Mouse (Mus musculus) stomach, embryonic 16.5 days (tissue): ENCODE results near the gene Slc39a13. TPM values are rescaled to one million over a fixed set of nuclear protein-coding genes. Genes with fewer than 3 reads are reported as not detected.
A peak's percentile ranks its signal among the peaks of the same experiment; 100 is the strongest.
"Not testable (repeated sequence)": the region's sequence is repeated elsewhere in the genome, so short reads cannot be mapped to it uniquely, and the experiment has no call there.

ENCODE experiments used
- ATAC-seq: fragments of 200-750 bp; cut with Nextera tagmentation; 2 replicates; pipeline ENCODE4 v1.8.0; 2017; ENCODE audit warnings: moderate number of reproducible peaks, moderate TSS enrichment; ENCODE audit not compliant: insufficient read depth, low FRiP score
- H3K27ac ChIP-seq: fragments of 300-500 bp; sonication (generic); 2 replicates; pipeline ENCODE4 v1.5.1; 2014; ENCODE audit warnings: low read length
- H3K27me3 ChIP-seq: fragments of 300-500 bp; sonication (generic); 2 replicates; pipeline ENCODE4 v1.6.1; 2014; ENCODE audit warnings: low read length, control low read depth, mixed read lengths; ENCODE audit not compliant: control insufficient read depth, insufficient read depth
- H3K36me3 ChIP-seq: fragments of 300-500 bp; sonication (generic); 2 replicates; pipeline ENCODE4 v1.6.1; 2014; ENCODE audit warnings: low read length; ENCODE audit not compliant: control insufficient read depth, insufficient read depth
- H3K4me1 ChIP-seq: fragments of 300-500 bp; sonication (generic); 2 replicates; pipeline ENCODE4 v1.6.1; 2014; ENCODE audit warnings: low read length, control low read depth, mixed read lengths; ENCODE audit not compliant: control insufficient read depth, insufficient read depth
- H3K4me2 ChIP-seq: fragments of 300-500 bp; sonication (generic); 2 replicates; pipeline ENCODE4 v1.6.1; 2014; ENCODE audit warnings: low read depth, low read length, mixed read lengths
- H3K4me3 ChIP-seq: fragments of 300-500 bp; sonication (generic); replicated peaks from 2 replicates; pipeline ENCODE4 v1.5.1; 2014; ENCODE audit warnings: mild to moderate bottlenecking, low read length
- H3K9ac ChIP-seq: fragments of 300-500 bp; sonication (generic); 2 replicates; pipeline ENCODE4 v1.6.1; 2014; ENCODE audit warnings: low read length
- H3K9me3 ChIP-seq: fragments of 300-500 bp; sonication (generic); replicated peaks from 2 replicates; pipeline ENCODE4 v1.6.1; 2016; ENCODE audit warnings: low read length, control low read depth; ENCODE audit not compliant: control insufficient read depth
- WGBS: fragments of 180-500 bp; shearing (Covaris S2); extraction: QIAGEN DNeasy Blood & Tissue Kit; methylation state at CpG from one replicate; pipeline ENCODE4 v1.1.7; 2014; 5-methylcytosine and 5-hydroxymethylcytosine counted together
- polyA plus RNA-seq: library from polyadenylated mRNA; unstranded; fragments of >200 nt; fragmentation: Nextera tagmentation; extraction: Ambion mirVana; gene quantifications from 2 replicates; pipeline ENCODE4 v1.2.1, GENCODE M21; 2015

Slc39a13 gene
- polyA plus RNA-seq, 1 experiment from 2014 or later: 43.7 TPM

- Histone ChIP-seq H3K9ac (no peak overlapping the region), H3K4me1 (no peaks in the 10 kb centered on the region), H3K4me2 (no peak overlapping the region), H3K9me3 (no peaks in the 10 kb centered on the region), H3K36me3 (no peaks in the 10 kb centered on the region), H3K27me3 (no peaks in the 10 kb centered on the region), H3K4me3 (no peak overlapping the region), H3K27ac (no peak overlapping the region)
- no peak for ATAC-seq
- 74% methylated on average over 9 of the region's 9 CpGs for WGBS
Measured at GRCm38 (mm10) chr2:91047359-91047758, 22.9 kb downstream of the Slc39a13 start.

GRCm38 (mm10) chr2:91045805-91046204, 24.4 kb downstream of the Slc39a13 start:
- not testable (repeated sequence) for H3K27me3 ChIP-seq, H3K4me2 ChIP-seq, H3K4me1 ChIP-seq, ATAC-seq, H3K36me3 ChIP-seq, H3K9ac ChIP-seq, H3K9me3 ChIP-seq, H3K27ac ChIP-seq, H3K4me3 ChIP-seq
- WGBS: 78% methylated on average over 1 of the region's 1 CpGs

GRCm38 (mm10) chr2:91044727-91045126, 25.5 kb downstream of the Slc39a13 start:
- WGBS: 71% methylated on average over 13 of the region's 13 CpGs
- no peak for ATAC-seq
- no peak overlapping the region for H3K4me2 ChIP-seq

GRCm38 (mm10) chr2:91042651-91043398, 27.4 kb downstream of the Slc39a13 start:
- no peak overlapping the region for H3K9ac ChIP-seq
- ATAC-seq: no peak
- no peak overlapping the region for H3K4me2 ChIP-seq
- H3K36me3 ChIP-seq: no peaks in the 10 kb centered on the region
- no peaks in the 10 kb centered on the region for H3K9me3 ChIP-seq
- H3K27me3 ChIP-seq: no peaks in the 10 kb centered on the region
- no peak overlapping the region for H3K27ac ChIP-seq
- 61% methylated on average over 21 of the region's 21 CpGs for WGBS
- no peak overlapping the region for H3K4me3 ChIP-seq
- no peaks in the 10 kb centered on the region for H3K4me1 ChIP-seq

More at GRCm38 (mm10) chr2:91044727-91045126, 25.5 kb downstream of the Slc39a13 start:
- H3K27ac ChIP-seq: no peak overlapping the region
- no peak overlapping the region for H3K4me3 ChIP-seq
- no peaks in the 10 kb centered on the region for H3K9me3 ChIP-seq
- H3K4me1 ChIP-seq: no peaks in the 10 kb centered on the region
- H3K36me3 ChIP-seq: no peaks in the 10 kb centered on the region
- H3K27me3 ChIP-seq: no peaks in the 10 kb centered on the region
- no peak overlapping the region for H3K9ac ChIP-seq

GRCm38 (mm10) chr2:91041786-91042185, 28.4 kb downstream of the Slc39a13 start:
- Histone ChIP-seq H3K27ac (no peak overlapping the region), H3K27me3 (no peaks in the 10 kb centered on the region), H3K4me2 (no peak overlapping the region), H3K9me3 (no peaks in the 10 kb centered on the region), H3K36me3 (no peaks in the 10 kb centered on the region), H3K9ac (no peak overlapping the region), H3K4me1 (no peaks in the 10 kb centered on the region), H3K4me3 (no peak overlapping the region)
- WGBS: 79% methylated on average over 8 of the region's 8 CpGs
- ATAC-seq: no peak

GRCm38 (mm10) chr2:91035385-91035784, 34.8 kb downstream of the Slc39a13 start, which contains the start of gene Rapsn:
Rapsn (plus strand) TSS chr2:91035620.
- Histone ChIP-seq H3K4me3 (no peak within 1 kb of the TSS), H3K4me1 (no peaks in the 10 kb centered on the region), H3K9me3 (no peaks in the 10 kb centered on the region), H3K27me3 (no peaks in the 10 kb centered on the region), H3K4me2 (no peak within 1 kb of the TSS), H3K36me3 (no peaks in the 10 kb centered on the region), H3K9ac (no peak within 1 kb of the TSS), H3K27ac (no peak within 1 kb of the TSS)
- peak; percentile 74 for ATAC-seq
- 46% methylated on average over 9 of the region's 9 CpGs for WGBS

- no peaks in the 10 kb centered on the region for H3K27me3 ChIP-seq
- H3K36me3 ChIP-seq: no peaks in the 10 kb centered on the region
- H3K4me2 ChIP-seq: no peak overlapping the region
- no peaks in the 10 kb centered on the region for H3K9me3 ChIP-seq
- no peak for ATAC-seq
- 22% methylated on average over 3 of the region's 3 CpGs for WGBS
- no peak overlapping the region for H3K27ac ChIP-seq
- no peaks in the 10 kb centered on the region for H3K4me1 ChIP-seq
- no peak overlapping the region for H3K4me3 ChIP-seq
- H3K9ac ChIP-seq: no peak overlapping the region
Measured at GRCm38 (mm10) chr2:91033000-91033399, 37.2 kb downstream of the Slc39a13 start.

GRCm38 (mm10) chr2:91031216-91031615, 39.0 kb downstream of the Slc39a13 start:
- no peaks in the 10 kb centered on the region for H3K36me3 ChIP-seq
- H3K27ac ChIP-seq: no peak overlapping the region
- H3K4me1 ChIP-seq: no peaks in the 10 kb centered on the region
- ATAC-seq: no peak
- no peak overlapping the region for H3K4me2 ChIP-seq
- no peak overlapping the region for H3K4me3 ChIP-seq
- H3K9me3 ChIP-seq: no peaks in the 10 kb centered on the region
- H3K9ac ChIP-seq: no peak overlapping the region
- no peaks in the 10 kb centered on the region for H3K27me3 ChIP-seq
- WGBS: 88% methylated on average over 4 of the region's 4 CpGs

- Histone ChIP-seq H3K4me2 (no peak overlapping the region), H3K27me3 (no peaks in the 10 kb centered on the region), H3K27ac (no peak overlapping the region), H3K4me1 (no peaks in the 10 kb centered on the region), H3K4me3 (no peak overlapping the region), H3K9me3 (no peaks in the 10 kb centered on the region), H3K36me3 (no peaks in the 10 kb centered on the region), H3K9ac (no peak overlapping the region)
- 78% methylated on average over 9 of the region's 9 CpGs for WGBS
- ATAC-seq: no peak
Measured at GRCm38 (mm10) chr2:91027391-91028214, 42.6 kb downstream of the Slc39a13 start.
